Mouse (Mus musculus): Measurements from ENCODE around the gene Gm12216. TPM values are rescaled to one million over a fixed set of nuclear protein-coding genes. Genes with fewer than 3 reads are reported as not detected.
"Not testable (repeated sequence)": the region's sequence is repeated elsewhere in the genome, so short reads cannot be mapped to it uniquely, and the experiment has no call there.

Gm12216 gene
- polyA plus RNA-seq, 1 experiment = 1.2 TPM

DNA sequence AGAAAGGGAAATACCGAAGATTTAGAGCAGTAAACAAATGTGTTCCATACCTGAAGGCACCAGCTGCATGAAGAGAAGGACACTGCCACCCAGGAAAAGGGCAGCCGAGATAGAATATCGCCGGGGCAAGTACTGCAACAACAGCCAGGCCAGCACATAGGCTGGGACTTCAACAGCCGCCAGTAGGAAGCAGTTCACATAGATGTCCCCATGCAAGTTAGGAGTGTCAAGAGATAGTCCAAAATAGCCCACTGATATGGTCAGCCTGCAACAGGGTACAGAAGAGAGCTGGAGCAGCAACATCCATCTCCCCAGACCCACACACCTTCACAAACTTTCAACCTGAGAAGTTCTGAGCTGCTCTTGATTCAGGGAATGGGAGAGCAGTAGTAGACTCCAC lies 10.1 kb upstream of the Gm12216 start:
- no peak overlapping the region for H3K4me3 ChIP-seq (replicated peaks; ENCODE audit: insufficient read depth, low read depth, low read length)
- H3K27me3 ChIP-seq (ENCODE audit: control insufficient read depth, insufficient read depth, low read length) = no peaks in the 10 kb centered on the region
- no peaks in the 10 kb centered on the region for H3K4me1 ChIP-seq (ENCODE audit: control insufficient read depth, insufficient read depth, low read length)
- DNase-seq = no peak
- no peak overlapping the region for H3K27ac ChIP-seq (ENCODE audit: insufficient read depth, low read length)
- WGBS = 93% methylated on average over 5 of the region's 5 CpGs
- TF ChIP-seq POLR2A (IDR thresholded peaks at IDR 0.05; ENCODE audit: borderline replicate concordance, insufficient read depth, low read length) = no peak
- TF ChIP-seq CTCF (IDR thresholded peaks at IDR 0.05; ENCODE audit: borderline replicate concordance, insufficient read depth, low read depth, low read length) = no peak

DNA sequence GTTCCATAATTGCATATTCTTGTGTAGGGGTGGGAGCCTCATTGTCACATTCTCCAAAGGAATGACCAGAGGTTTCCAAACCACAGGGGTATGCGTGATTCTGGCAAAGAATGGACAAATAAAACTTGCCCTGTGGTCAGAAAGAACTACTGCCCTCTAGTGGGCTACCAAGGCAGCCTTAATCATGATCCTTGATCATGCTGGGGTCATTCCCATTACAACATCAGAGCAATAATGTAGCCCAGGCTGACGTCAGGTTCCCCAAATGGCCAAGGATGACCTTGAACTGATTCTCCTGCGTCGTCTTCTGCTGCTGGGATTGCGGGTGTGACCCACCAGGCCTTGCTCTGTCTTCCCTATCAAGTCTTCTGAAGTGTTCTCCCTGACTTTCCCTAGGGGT lies 9.3 kb upstream of the Gm12216 start:
- DNase-seq; H3K4me1 ChIP-seq (ENCODE audit: control insufficient read depth, insufficient read depth, low read length); H3K27me3 ChIP-seq (ENCODE audit: control insufficient read depth, insufficient read depth, low read length); H3K4me3 ChIP-seq (replicated peaks; ENCODE audit: insufficient read depth, low read depth, low read length); H3K27ac ChIP-seq (ENCODE audit: insufficient read depth, low read length): not testable (repeated sequence)
- 56% methylated on average over 5 of the region's 5 CpGs for WGBS

DNA sequence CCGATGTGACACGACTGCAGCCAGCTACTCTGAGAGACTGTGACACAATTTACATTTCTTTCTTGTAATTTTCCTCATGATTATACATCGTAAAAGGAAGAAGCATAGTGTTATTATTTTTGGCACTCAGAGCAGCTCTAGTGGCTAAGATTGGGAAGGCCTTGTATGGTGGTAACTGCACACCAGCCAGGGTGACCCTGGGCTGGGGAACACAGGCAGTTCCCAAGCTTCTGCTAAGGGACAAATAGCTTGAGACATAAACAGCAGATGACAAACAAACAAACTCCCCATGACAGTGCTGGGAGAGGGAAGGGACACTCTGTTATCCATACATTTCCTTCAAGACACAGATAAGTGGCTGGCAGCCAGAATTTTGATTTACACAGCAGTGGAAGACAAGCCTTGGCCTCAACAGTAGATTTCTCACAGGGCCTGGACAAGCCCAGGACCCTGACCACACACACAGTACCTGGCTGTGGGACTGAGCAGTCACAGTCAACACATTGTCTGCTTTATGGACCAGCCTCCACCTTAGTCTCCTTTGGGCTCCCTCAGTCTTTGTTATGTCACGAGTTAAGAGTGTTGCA lies 5.8 kb upstream of the Gm12216 start:
- 55% methylated on average over 2 of the region's 4 CpGs for WGBS
- not testable (repeated sequence) for H3K27me3 ChIP-seq (ENCODE audit: control insufficient read depth, insufficient read depth, low read length)

DNA sequence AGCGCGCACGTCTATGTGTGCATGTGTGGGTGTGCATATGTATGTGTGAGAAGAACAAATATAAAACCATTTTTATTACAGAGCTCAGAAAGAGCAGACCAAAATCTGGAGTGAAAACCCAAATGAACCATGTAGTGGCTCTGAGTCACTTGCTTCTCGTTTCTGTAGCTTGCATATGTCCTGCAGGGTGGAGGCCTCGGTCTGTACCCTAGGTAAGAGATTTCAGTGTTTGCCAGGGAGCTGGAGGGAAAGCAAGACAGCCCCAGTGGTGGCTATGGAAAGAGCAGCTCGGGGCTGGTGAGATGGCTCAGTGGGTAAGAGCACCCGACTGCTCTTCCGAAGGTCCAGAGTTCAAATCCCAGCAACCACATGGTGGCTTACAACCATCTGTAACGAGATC lies 1.9 kb upstream of the Gm12216 start:
- DNase-seq; H3K4me1 ChIP-seq (ENCODE audit: control insufficient read depth, insufficient read depth, low read length): not testable (repeated sequence)

More for the DNA sequence above, 5.8 kb upstream of the Gm12216 start:
- not testable (repeated sequence) for H3K4me1 ChIP-seq (ENCODE audit: control insufficient read depth, insufficient read depth, low read length); H3K27ac ChIP-seq (ENCODE audit: insufficient read depth, low read length); DNase-seq; H3K4me3 ChIP-seq (replicated peaks; ENCODE audit: insufficient read depth, low read depth, low read length)

GRCm38 (mm10) chr11:53858058-53858760 lies 847 bp downstream of the Gm12216 start:
- H3K27ac ChIP-seq (ENCODE audit: insufficient read depth, low read length) = no peak overlapping the region
- no peak for DNase-seq
- H3K27me3 ChIP-seq (ENCODE audit: control insufficient read depth, insufficient read depth, low read length) = no peaks in the 10 kb centered on the region
- no peak overlapping the region for H3K4me3 ChIP-seq (replicated peaks; ENCODE audit: insufficient read depth, low read depth, low read length)
- no peaks in the 10 kb centered on the region for H3K4me1 ChIP-seq (ENCODE audit: control insufficient read depth, insufficient read depth, low read length)
- no peak for TF ChIP-seq POLR2A (IDR thresholded peaks at IDR 0.05; ENCODE audit: borderline replicate concordance, insufficient read depth, low read length)
- TF ChIP-seq CTCF (IDR thresholded peaks at IDR 0.05; ENCODE audit: borderline replicate concordance, insufficient read depth, low read depth, low read length) = no peak
- WGBS = 87% methylated on average over 6 of the region's 6 CpGs

More for the DNA sequence above, 1.9 kb upstream of the Gm12216 start:
- not testable (repeated sequence) for H3K27me3 ChIP-seq (ENCODE audit: control insufficient read depth, insufficient read depth, low read length); H3K27ac ChIP-seq (ENCODE audit: insufficient read depth, low read length); H3K4me3 ChIP-seq (replicated peaks; ENCODE audit: insufficient read depth, low read depth, low read length)
- 93% methylated on average over 7 of the region's 9 CpGs for WGBS

GRCm38 (mm10) chr11:53853665-53854064 lies 5.4 kb downstream of the Gm12216 start:
- Histone ChIP-seq H3K27me3 (ENCODE audit: control insufficient read depth, insufficient read depth, low read length) (no peaks in the 10 kb centered on the region), H3K27ac (ENCODE audit: insufficient read depth, low read length) (no peak overlapping the region), H3K4me3 (replicated peaks; ENCODE audit: insufficient read depth, low read depth, low read length) (no peak overlapping the region), H3K4me1 (ENCODE audit: control insufficient read depth, insufficient read depth, low read length) (no peaks in the 10 kb centered on the region)
- DNase-seq = no peak
- TF ChIP-seq CTCF (IDR thresholded peaks at IDR 0.05; ENCODE audit: borderline replicate concordance, insufficient read depth, low read depth, low read length) (no peak), POLR2A (IDR thresholded peaks at IDR 0.05; ENCODE audit: borderline replicate concordance, insufficient read depth, low read length) (no peak)
- WGBS = 61% methylated on average over 5 of the region's 5 CpGs

GRCm38 (mm10) chr11:53851795-53852194 lies 7.3 kb downstream of the Gm12216 start:
- H3K27me3 ChIP-seq (ENCODE audit: control insufficient read depth, insufficient read depth, low read length) = no peaks in the 10 kb centered on the region
- no peak for DNase-seq
- WGBS = 54% methylated on average over 5 of the region's 5 CpGs
- no peak for TF ChIP-seq POLR2A (IDR thresholded peaks at IDR 0.05; ENCODE audit: borderline replicate concordance, insufficient read depth, low read length)
- TF ChIP-seq CTCF (IDR thresholded peaks at IDR 0.05; ENCODE audit: borderline replicate concordance, insufficient read depth, low read depth, low read length) = no peak
- no peak overlapping the region for H3K4me3 ChIP-seq (replicated peaks; ENCODE audit: insufficient read depth, low read depth, low read length)
- H3K4me1 ChIP-seq (ENCODE audit: control insufficient read depth, insufficient read depth, low read length) = no peaks in the 10 kb centered on the region
- no peak overlapping the region for H3K27ac ChIP-seq (ENCODE audit: insufficient read depth, low read length)

DNA sequence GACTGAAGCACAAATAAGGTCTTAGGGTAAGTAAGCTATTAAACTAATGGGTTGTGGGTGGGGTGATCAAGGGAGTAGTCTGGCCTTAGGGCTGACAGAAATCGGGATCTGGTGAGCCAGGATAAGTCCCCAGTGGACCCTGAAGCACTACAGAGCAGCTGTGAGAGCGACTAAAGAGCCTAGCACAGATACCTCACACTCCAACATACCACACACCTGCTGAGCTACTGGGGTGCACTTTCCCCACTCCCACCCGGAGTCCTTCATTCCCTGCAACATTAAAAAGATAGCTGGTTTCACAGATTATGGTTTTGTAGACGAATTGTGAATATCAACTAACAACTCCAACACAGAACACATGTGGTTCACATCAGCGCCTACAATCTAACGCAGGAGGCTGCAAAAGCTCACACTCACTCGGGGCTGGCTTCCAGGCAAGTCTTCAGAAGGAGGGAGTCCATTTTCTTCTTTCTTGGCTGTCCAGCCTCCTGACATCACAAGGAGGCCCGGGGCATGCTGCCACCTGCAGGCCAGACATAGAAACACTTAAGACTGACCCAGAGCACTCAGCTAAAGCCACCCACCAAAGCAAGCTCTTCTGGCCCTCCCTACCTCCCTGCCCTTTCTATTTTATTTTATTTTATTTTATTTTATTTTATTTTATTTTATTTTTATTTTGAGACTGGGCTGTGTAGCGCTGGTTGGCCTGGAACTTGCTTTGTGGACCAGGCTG lies 9.3 kb downstream of the Gm12216 start:
- peak; percentile 71 to 75 for DNase-seq
- Histone ChIP-seq H3K4me1 (ENCODE audit: control insufficient read depth, insufficient read depth, low read length) (no peaks in the 10 kb centered on the region), H3K27me3 (ENCODE audit: control insufficient read depth, insufficient read depth, low read length) (no peaks in the 10 kb centered on the region), H3K27ac (ENCODE audit: insufficient read depth, low read length) (no peak overlapping the region), H3K4me3 (replicated peaks; ENCODE audit: insufficient read depth, low read depth, low read length) (no peak overlapping the region)
- 37% methylated on average over 9 of the region's 9 CpGs for WGBS
- TF ChIP-seq POLR2A (IDR thresholded peaks at IDR 0.05; ENCODE audit: borderline replicate concordance, insufficient read depth, low read length) (no peak), CTCF (IDR thresholded peaks at IDR 0.05; ENCODE audit: borderline replicate concordance, insufficient read depth, low read depth, low read length) (peak; percentile 82)

Measured in cerebellum, adult 2 months (tissue).